Mouse (Mus musculus) thymus, adult 18-20 months (tissue): ENCODE data around the gene Col8a1.

Experiments used
- DNase-seq, 2 experiments: peaks; one replicate each; pipeline ENCODE4 v3.0.0; 2022; ENCODE audit warnings: mixed read lengths in 2 of 2

Gene Col8a1

GRCm38 (mm10) chr16:57671637-57672036 lies 82.9 kb downstream of the Col8a1 start:
- no peak for DNase-seq

- DNase-seq: no peak
These were observed 85.2 kb downstream of the Col8a1 start for GRCm38 (mm10) chr16:57669348-57669747.

GRCm38 (mm10) chr16:57662661-57663060 lies 91.9 kb downstream of the Col8a1 start:
- DNase-seq: no peak

- no peak for DNase-seq
These were observed 104.6 kb downstream of the Col8a1 start for GRCm38 (mm10) chr16:57649888-57650287.

- no peak for DNase-seq
These were observed 113.1 kb downstream of the Col8a1 start for GRCm38 (mm10) chr16:57641346-57641885.

GRCm38 (mm10) chr16:57634766-57635165 lies 119.8 kb downstream of the Col8a1 start:
- no peak for DNase-seq

- no peak for DNase-seq
These were observed 120.3 kb downstream of the Col8a1 start for GRCm38 (mm10) chr16:57634191-57634590.

GRCm38 (mm10) chr16:57611768-57612167 lies 142.8 kb downstream of the Col8a1 start:
- no peak for DNase-seq

GRCm38 (mm10) chr16:57606444-57607227 lies 147.9 kb downstream of the Col8a1 start, which contains the start of gene Cmss1:
Gene Cmss1 (minus strand): TSS chr16:57606864.
- peak; percentile 60 to 72 for DNase-seq

- DNase-seq: no peak
These were observed 153.5 kb downstream of the Col8a1 start for GRCm38 (mm10) chr16:57601031-57601430.

- no peak for DNase-seq
These were observed 157.1 kb downstream of the Col8a1 start for GRCm38 (mm10) chr16:57597295-57597957.

- DNase-seq: no peak
These were observed 160.9 kb downstream of the Col8a1 start for GRCm38 (mm10) chr16:57593422-57594157.

GRCm38 (mm10) chr16:57585201-57585600 lies 169.3 kb downstream of the Col8a1 start:
- DNase-seq: no peak

GRCm38 (mm10) chr16:57582008-57582407 lies 172.5 kb downstream of the Col8a1 start:
- no peak for DNase-seq

GRCm38 (mm10) chr16:57580041-57580440 lies 174.5 kb downstream of the Col8a1 start:
- no peak for DNase-seq

GRCm38 (mm10) chr16:57577519-57577918 lies 177.0 kb downstream of the Col8a1 start:
- no peak for DNase-seq

GRCm38 (mm10) chr16:57575764-57576388 lies 178.7 kb downstream of the Col8a1 start:
- no peak for DNase-seq
